Mouse (Mus musculus): ENCODE results near the gene Dhx36.

The Dhx36 gene

DNA sequence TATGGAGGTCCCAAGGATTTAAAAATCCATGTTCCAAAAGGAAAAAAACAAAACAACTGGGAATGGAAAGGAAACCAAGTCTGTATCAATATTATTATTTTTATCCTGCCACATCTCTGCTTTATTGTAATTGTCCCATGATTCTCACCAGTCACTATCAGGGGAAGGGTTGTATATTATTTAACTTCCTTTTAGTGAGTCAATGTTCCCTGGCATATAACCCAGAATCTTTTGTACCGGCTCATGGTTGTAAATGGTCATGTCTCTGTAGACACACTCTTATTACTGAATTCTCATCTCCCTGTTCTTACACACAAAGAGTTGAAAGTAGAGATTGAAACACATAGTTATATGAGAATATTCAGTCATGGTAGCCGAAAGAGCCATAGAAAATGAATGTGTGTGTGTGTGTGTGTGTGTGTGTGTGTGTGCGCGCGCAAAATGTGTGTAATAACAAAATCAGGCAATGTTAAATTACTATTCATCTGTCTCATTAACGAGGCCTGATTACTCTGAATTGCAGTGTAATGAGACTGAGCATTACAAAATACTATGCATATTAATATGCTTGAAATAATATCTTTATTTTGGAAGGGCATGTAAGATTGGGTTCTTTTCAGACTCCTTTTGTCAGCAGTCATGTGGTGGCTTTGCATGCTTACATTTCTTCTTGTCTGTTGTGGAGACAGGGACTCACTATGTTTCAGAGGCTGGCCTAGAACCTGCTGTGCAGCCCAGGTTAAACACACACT lies 88.2 kb downstream of the Dhx36 start:
- no peak for DNase-seq

Measured in lung, adult 18-20 months (tissue).